Mouse (Mus musculus): ENCODE measurements around the gene Trio. TPM values are rescaled to one million over a fixed set of nuclear protein-coding genes. Genes with fewer than 3 reads are reported as not detected.
"Not testable (repeated sequence)": the region's sequence is repeated elsewhere in the genome, so short reads cannot be mapped to it uniquely, and the experiment has no call there.

Trio gene
- polyA plus RNA-seq, 1 experiment from 2014 or later, result 36.4 TPM

DNA sequence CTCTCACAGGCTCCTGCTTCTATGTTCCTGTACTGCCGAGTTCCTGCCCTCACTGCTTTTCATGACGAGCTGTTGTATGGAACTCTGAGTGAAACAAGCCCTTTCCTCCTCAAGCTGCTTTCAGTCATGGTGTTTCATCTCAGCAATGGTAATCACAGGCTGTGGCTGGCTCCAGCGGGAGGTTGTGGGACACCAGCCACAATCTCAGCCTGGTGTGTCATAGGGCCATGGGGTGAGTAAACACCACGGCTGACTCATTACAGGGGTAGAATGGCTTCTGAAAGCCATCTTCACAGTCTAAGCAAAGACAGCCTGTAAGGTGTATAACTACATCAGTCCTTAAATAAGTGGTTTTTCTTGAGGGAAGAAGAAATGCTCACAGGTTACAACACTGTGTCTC, 175.7 kb downstream of the Trio start:
- WGBS, result 95% methylated on average over 4 of the region's 4 CpGs
- no peak for ATAC-seq (ENCODE audit: low FRiP score)

DNA sequence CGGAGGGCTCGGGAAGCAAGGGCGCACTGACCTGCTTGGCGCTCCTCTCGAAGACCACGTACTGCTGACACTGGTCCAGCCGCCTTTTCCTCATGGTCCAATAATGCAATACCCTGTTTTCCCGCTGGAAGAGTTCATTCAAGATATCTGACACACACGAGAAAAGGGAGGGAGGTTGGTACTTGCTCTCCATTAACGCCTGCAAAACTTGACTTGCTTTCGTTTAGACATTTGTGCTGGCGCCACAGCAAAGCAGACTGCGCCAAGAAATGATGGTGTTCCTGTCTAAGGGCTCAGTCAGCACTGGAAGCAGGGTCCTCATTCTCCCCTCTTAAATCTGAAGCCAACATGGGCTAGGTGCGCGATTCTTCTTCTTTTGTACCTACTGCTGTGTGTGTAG, 184.0 kb downstream of the Trio start:
- WGBS, result 89% methylated on average over 15 of the region's 15 CpGs
- Histone ChIP-seq H3K4me2 (no peak overlapping the region), H3K9me3 (replicated peaks) (no peaks in the 10 kb centered on the region), H3K27me3 (replicated peaks) (no peaks in the 10 kb centered on the region), H3K4me3 (replicated peaks) (no peak overlapping the region), H3K36me3 (peaks cover 79% of the 10 kb centered on the region), H3K4me1 (no peaks in the 10 kb centered on the region), H3K9ac (replicated peaks) (no peak overlapping the region), H3K27ac (replicated peaks) (no peak overlapping the region)
- ATAC-seq (ENCODE audit: low FRiP score), result no peak

More for the DNA sequence above, 175.7 kb downstream of the Trio start:
- H3K9ac ChIP-seq (replicated peaks), result no peak overlapping the region
- peaks cover 86% of the 10 kb centered on the region for H3K36me3 ChIP-seq
- H3K9me3 ChIP-seq (replicated peaks), result no peaks in the 10 kb centered on the region
- no peak overlapping the region for H3K4me2 ChIP-seq
- H3K27ac ChIP-seq (replicated peaks), result no peak overlapping the region
- H3K4me3 ChIP-seq (replicated peaks), result no peak overlapping the region
- H3K4me1 ChIP-seq, result no peaks in the 10 kb centered on the region
- no peaks in the 10 kb centered on the region for H3K27me3 ChIP-seq (replicated peaks)

DNA sequence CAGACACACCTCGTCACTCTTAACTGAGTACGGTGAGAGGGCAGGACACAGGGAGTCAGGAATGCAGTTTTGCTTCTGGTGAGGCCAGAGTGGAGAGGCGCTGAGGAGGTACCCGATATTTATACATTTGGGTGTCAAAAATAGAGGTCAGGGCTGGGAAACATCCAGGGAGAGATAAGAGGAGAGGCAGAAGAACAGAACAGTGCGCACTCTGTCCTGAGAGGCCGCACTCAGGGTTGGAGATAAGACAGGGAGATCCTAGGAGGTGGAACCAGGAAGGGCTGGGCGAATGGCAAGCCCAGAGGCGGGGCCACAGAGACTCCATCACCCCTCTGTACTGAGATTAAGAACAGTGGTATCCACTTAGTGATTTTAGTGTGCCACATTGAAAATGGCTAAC, 185.1 kb downstream of the Trio start:
- WGBS, result 89% methylated on average over 8 of the region's 8 CpGs
- ATAC-seq (ENCODE audit: low FRiP score), result no peak
- peaks cover 69% of the 10 kb centered on the region for H3K36me3 ChIP-seq

GRCm38 (mm10) chr15:27840125-27840524, 185.5 kb downstream of the Trio start:
- H3K9ac ChIP-seq (replicated peaks), result no peak overlapping the region
- no peak overlapping the region for H3K4me2 ChIP-seq
- no peak overlapping the region for H3K4me3 ChIP-seq (replicated peaks)
- H3K36me3 ChIP-seq, result peaks cover 66% of the 10 kb centered on the region
- 81% methylated on average over 6 of the region's 6 CpGs for WGBS
- no peaks in the 10 kb centered on the region for H3K4me1 ChIP-seq
- no peaks in the 10 kb centered on the region for H3K27me3 ChIP-seq (replicated peaks)
- no peak for ATAC-seq (ENCODE audit: low FRiP score)
- no peak overlapping the region for H3K27ac ChIP-seq (replicated peaks)
- H3K9me3 ChIP-seq (replicated peaks), result no peaks in the 10 kb centered on the region

More for the DNA sequence above, 185.1 kb downstream of the Trio start:
- Histone ChIP-seq H3K9me3 (replicated peaks) (no peaks in the 10 kb centered on the region), H3K27me3 (replicated peaks) (no peaks in the 10 kb centered on the region), H3K4me3 (replicated peaks) (no peak overlapping the region), H3K27ac (replicated peaks) (no peak overlapping the region), H3K4me1 (no peaks in the 10 kb centered on the region), H3K4me2 (no peak overlapping the region), H3K9ac (replicated peaks) (no peak overlapping the region)

GRCm38 (mm10) chr15:27831646-27832045, 194.0 kb downstream of the Trio start:
- H3K9ac ChIP-seq (replicated peaks), result no peak overlapping the region
- H3K4me3 ChIP-seq (replicated peaks), result no peak overlapping the region
- no peak for ATAC-seq (ENCODE audit: low FRiP score)
- H3K27me3 ChIP-seq (replicated peaks), result no peaks in the 10 kb centered on the region
- no peaks in the 10 kb centered on the region for H3K4me1 ChIP-seq
- no peaks in the 10 kb centered on the region for H3K9me3 ChIP-seq (replicated peaks)
- H3K27ac ChIP-seq (replicated peaks), result no peak overlapping the region
- WGBS, result 89% methylated on average over 6 of the region's 6 CpGs
- H3K4me2 ChIP-seq, result no peak overlapping the region
- peaks cover 65% of the 10 kb centered on the region for H3K36me3 ChIP-seq

DNA sequence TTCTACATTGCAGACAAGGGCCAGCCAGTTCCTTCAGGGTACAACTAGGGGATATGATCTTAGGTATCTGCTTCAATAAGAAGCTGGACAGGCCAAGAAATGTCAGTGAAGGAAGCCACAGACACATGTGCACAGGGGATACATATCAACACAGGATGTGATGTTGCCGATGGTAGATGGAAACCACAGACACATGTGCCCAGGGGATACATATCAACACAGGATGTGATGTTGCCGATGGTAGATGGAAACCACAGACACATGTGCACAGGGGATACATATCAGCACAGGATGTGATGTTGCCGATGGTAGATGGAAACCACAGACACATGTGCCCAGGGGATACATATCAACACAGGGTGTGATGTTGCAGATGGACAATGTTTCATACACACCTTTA, 197.8 kb downstream of the Trio start:
- ATAC-seq (ENCODE audit: low FRiP score); H3K4me1 ChIP-seq; H3K4me3 ChIP-seq (replicated peaks); H3K9me3 ChIP-seq (replicated peaks); H3K27me3 ChIP-seq (replicated peaks); H3K9ac ChIP-seq (replicated peaks); H3K4me2 ChIP-seq; H3K27ac ChIP-seq (replicated peaks): not testable (repeated sequence)
- 78% methylated on average over 3 of the region's 3 CpGs for WGBS
- H3K36me3 ChIP-seq, result peaks cover 82% of the 10 kb centered on the region

DNA sequence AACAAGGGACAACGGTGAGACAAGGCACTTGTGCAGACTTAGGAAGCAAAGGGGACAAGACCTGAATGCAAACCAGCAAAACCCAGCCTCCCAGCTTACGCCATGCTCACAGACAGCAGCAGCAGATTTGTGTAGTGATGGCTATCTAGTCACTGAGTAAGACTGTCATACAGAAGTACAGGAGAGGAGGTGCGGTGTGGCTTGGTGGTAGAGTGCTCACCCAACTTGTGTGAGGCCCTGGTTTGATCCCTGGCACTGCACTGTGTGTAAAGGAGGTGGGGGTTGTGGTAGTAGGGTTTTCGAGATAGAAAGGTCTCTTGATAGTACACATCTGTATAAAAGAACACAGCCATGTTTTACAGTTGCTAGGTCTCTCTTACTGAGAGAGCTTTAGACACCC, 198.8 kb downstream of the Trio start:
- Histone ChIP-seq H3K4me1 (no peaks in the 10 kb centered on the region), H3K27ac (replicated peaks) (no peak overlapping the region), H3K4me2 (no peak overlapping the region), H3K9me3 (replicated peaks) (no peaks in the 10 kb centered on the region), H3K9ac (replicated peaks) (no peak overlapping the region), H3K27me3 (replicated peaks) (no peaks in the 10 kb centered on the region), H3K36me3 (peaks cover 80% of the 10 kb centered on the region), H3K4me3 (replicated peaks) (no peak overlapping the region)
- ATAC-seq (ENCODE audit: low FRiP score), result no peak
- 87% methylated on average over 4 of the region's 4 CpGs for WGBS

- no peak overlapping the region for H3K27ac ChIP-seq (replicated peaks)
- H3K9me3 ChIP-seq (replicated peaks), result no peaks in the 10 kb centered on the region
- no peaks in the 10 kb centered on the region for H3K4me1 ChIP-seq
- no peak overlapping the region for H3K4me3 ChIP-seq (replicated peaks)
- H3K9ac ChIP-seq (replicated peaks), result no peak overlapping the region
- 94% methylated on average over 4 of the region's 4 CpGs for WGBS
- no peak for ATAC-seq (ENCODE audit: low FRiP score)
- peaks cover 80% of the 10 kb centered on the region for H3K36me3 ChIP-seq
- no peak overlapping the region for H3K4me2 ChIP-seq
- no peaks in the 10 kb centered on the region for H3K27me3 ChIP-seq (replicated peaks)
These were observed 199.5 kb downstream of the Trio start for GRCm38 (mm10) chr15:27826048-27826637.

- Histone ChIP-seq H3K4me1 (no peaks in the 10 kb centered on the region), H3K4me2 (no peak overlapping the region), H3K9me3 (replicated peaks) (no peaks in the 10 kb centered on the region), H3K27ac (replicated peaks) (no peak overlapping the region), H3K36me3 (peaks cover 74% of the 10 kb centered on the region), H3K27me3 (replicated peaks) (no peaks in the 10 kb centered on the region), H3K9ac (replicated peaks) (no peak overlapping the region), H3K4me3 (replicated peaks) (no peak overlapping the region)
- 95% methylated on average over 12 of the region's 12 CpGs for WGBS
- ATAC-seq (ENCODE audit: low FRiP score), result no peak
These were observed 200.3 kb downstream of the Trio start for GRCm38 (mm10) chr15:27825390-27825789.

DNA sequence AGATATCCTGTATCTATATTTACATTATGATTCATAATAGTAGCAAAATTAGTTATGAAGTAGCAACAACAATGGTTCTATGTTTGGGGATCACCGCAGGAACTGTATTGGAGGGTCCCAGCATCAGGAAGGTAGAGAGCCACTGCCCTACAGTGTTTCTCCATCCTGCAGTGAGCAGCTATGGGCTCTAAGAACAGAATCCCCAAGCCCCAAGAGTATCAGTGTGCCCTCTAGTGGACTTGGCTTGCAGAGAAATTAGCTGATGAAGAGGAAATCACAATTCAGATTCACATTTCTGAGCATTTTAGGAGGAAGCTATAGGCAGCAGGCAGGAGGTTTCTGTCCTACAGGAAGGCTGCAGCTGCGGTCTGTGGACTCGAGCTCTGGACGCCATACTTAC, 202.1 kb downstream of the Trio start:
- H3K9ac ChIP-seq (replicated peaks), result no peak overlapping the region
- no peak overlapping the region for H3K4me3 ChIP-seq (replicated peaks)
- 93% methylated on average over 4 of the region's 4 CpGs for WGBS
- ATAC-seq (ENCODE audit: low FRiP score), result no peak; the same call in 1 of the 2 replicates
- no peaks in the 10 kb centered on the region for H3K27me3 ChIP-seq (replicated peaks)
- H3K27ac ChIP-seq (replicated peaks), result no peak overlapping the region
- H3K36me3 ChIP-seq, result peaks cover 74% of the 10 kb centered on the region
- no peak overlapping the region for H3K4me2 ChIP-seq
- H3K4me1 ChIP-seq, result no peaks in the 10 kb centered on the region
- no peaks in the 10 kb centered on the region for H3K9me3 ChIP-seq (replicated peaks)

DNA sequence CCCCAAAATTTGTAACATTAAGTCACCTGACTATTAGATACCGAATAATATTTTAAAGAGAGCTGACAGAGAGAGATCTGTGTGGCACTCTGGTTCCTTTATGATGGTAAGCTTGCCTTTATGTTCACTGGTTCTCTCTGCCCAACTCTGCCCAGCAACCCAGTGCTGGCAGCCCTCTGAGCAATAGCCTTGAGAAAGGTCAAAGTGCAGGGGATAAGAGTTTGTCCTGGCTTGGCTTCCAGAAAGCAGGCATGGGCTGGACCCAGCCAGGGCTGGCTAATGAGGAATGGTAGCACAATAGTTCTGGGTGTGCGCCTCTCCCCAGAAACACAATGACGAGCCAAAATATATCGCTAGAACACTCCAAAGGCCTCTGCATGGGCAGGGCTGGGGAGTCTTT, 203.2 kb downstream of the Trio start:
- Histone ChIP-seq H3K4me1 (no peaks in the 10 kb centered on the region), H3K27me3 (replicated peaks) (no peaks in the 10 kb centered on the region), H3K9me3 (replicated peaks) (no peaks in the 10 kb centered on the region), H3K4me3 (replicated peaks) (no peak overlapping the region), H3K4me2 (no peak overlapping the region), H3K36me3 (peaks cover 81% of the 10 kb centered on the region), H3K9ac (replicated peaks) (no peak overlapping the region), H3K27ac (replicated peaks) (no peak overlapping the region)
- ATAC-seq (ENCODE audit: low FRiP score), result no peak
- 94% methylated on average over 4 of the region's 4 CpGs for WGBS

- no peak overlapping the region for H3K4me3 ChIP-seq (replicated peaks)
- peaks cover 80% of the 10 kb centered on the region for H3K36me3 ChIP-seq
- no peaks in the 10 kb centered on the region for H3K4me1 ChIP-seq
- no peak overlapping the region for H3K9ac ChIP-seq (replicated peaks)
- no peak for ATAC-seq (ENCODE audit: low FRiP score)
- H3K27me3 ChIP-seq (replicated peaks), result no peaks in the 10 kb centered on the region
- no peak overlapping the region for H3K27ac ChIP-seq (replicated peaks)
- H3K4me2 ChIP-seq, result no peak overlapping the region
- no peaks in the 10 kb centered on the region for H3K9me3 ChIP-seq (replicated peaks)
- WGBS, result 95% methylated on average over 11 of the region's 11 CpGs
These were observed 203.8 kb downstream of the Trio start for GRCm38 (mm10) chr15:27821651-27822364.

Measured in neural tube, embryonic 15.5 days (tissue).